Comparison of ENCODE assay signal across 8 mouse cellular contexts in the genomic region with DNA sequence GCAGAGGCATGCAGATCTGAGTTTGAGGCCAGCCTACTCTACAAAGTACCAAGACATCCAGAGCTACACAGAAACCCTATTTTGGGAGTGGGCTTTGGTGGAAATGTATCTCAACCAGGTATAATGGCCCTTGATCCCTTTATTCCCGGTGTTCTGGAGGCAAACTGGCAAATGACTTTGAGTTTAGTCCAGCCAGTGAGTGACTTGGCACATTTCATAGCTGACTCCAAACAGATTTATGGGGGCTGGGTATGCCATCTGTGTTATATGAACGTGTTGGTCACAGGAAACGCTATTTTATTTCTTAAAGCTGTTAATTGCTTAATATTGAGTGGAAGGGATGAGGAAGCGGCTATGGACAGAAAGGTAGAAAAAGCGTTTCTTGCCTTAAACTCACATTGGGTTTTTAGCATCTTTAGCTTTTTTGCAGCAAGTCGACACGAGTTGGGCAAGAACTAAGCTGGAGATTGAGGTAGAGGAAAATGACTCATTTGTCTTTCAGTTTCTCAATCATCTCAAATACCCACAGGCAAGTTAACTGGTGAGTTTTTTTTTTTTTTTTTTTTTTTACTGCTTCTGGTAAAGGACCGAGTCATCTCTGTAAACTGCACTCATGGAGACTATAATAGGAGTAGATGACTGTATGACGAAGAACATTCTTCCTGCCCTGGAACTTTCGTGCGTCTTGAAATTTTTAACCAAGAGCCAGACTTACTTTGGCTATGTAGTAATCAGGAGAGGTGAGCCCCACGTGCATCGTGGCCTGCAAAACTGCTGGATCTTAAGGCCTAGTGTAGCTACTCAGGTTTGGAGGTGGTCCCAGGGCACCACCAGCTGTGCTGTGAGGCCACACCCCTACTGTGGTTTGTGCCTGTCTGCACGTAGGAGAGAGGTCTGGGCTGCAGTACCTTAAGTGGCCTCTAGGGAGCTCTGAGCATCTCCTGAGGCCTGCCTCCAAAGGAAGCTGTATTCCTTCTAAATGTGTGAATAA. TPM values are rescaled to one million over a fixed set of nuclear protein-coding genes. Genes with fewer than 3 reads are reported as not detected.
A peak's percentile ranks its signal among the peaks of the same experiment; 100 is the strongest.
DNase-seq lines count a peak whose midpoint lies in the region; ATAC-seq and TF ChIP-seq lines count a peak whose summit lies in the region.

No protein-coding gene starts in this region.

- no peaks in the 10 kb centered on the region for H3K27me3 ChIP-seq in hindbrain, embryonic 15.5 days
- no peaks in the 10 kb centered on the region for H3K27me3 ChIP-seq in megakaryocyte, embryonic 14.5 days (replicated peaks)

- 24% methylated on average over 14 of the region's 14 CpGs for WGBS in hindbrain, embryonic 15.5 days

- DNase-seq in ZHBTc4 (ENCODE audit: low read depth, low spot score), result peak; percentile 98
- DNase-seq in cerebellum, postnatal 4 days (ENCODE audit: low spot score in 2 of 2), result peak; percentile 66 to 82
- DNase-seq in gastrocnemius, adult 18-20 months (ENCODE audit: low spot score), result peak; percentile 87
- peak; percentile 75 to 77 for DNase-seq in left cerebral cortex, adult 2 months (ENCODE audit: extremely low spot score in 1 of 2, low spot score in 2 of 2)
- DNase-seq in right cerebral cortex, adult 2 months (ENCODE audit: low spot score in 2 of 2), result peak; percentile 76 to 84
- DNase-seq in yolk sac, embryonic 10.5 days (ENCODE audit: low spot score), result peak; percentile 86

- H3K27ac ChIP-seq in hindbrain, embryonic 15.5 days (replicated peaks), result peak overlapping the region; percentile 52
- H3K27ac ChIP-seq in left cerebral cortex, adult 2 months, result peak overlapping the region; percentile 62; the same call in 1 of the 2 replicates

- peak; percentile 97 for TF ChIP-seq CTCF in left cerebral cortex, adult 2 months (IDR thresholded peaks at IDR 0.05)

- 0 out of 2 replicates have a peak, but pooled peaks cover 4% of the 10 kb centered on the region for H3K36me3 ChIP-seq in hindbrain, embryonic 15.5 days
- peaks cover 50% of the 10 kb centered on the region for H3K36me3 ChIP-seq in megakaryocyte, embryonic 14.5 days (replicated peaks; ENCODE audit: low read length)

- ATAC-seq in hindbrain, embryonic 15.5 days (ENCODE audit: low FRiP score, low read depth), result no peak

- H3K9ac ChIP-seq in hindbrain, embryonic 15.5 days, result no peak overlapping the region

- peak overlapping the region; percentile 73 for H3K4me2 ChIP-seq in hindbrain, embryonic 15.5 days

- no peaks in the 10 kb centered on the region for H3K9me3 ChIP-seq in hindbrain, embryonic 15.5 days
- H3K9me3 ChIP-seq in megakaryocyte, embryonic 14.5 days, result no peaks in the 10 kb centered on the region

- intact Hi-C loops in left cerebral cortex, adult 2 months (cut with DNase I), result loop anchor here (5.0 kb wide), 1 partner anchor 172 kb away; a partner anchor contains a TSS

- peak overlapping the region; percentile 60 for H3K4me3 ChIP-seq in hindbrain, embryonic 15.5 days
- H3K4me3 ChIP-seq in left cerebral cortex, adult 2 months, result peak overlapping the region; percentile 89
- H3K4me3 ChIP-seq in megakaryocyte, embryonic 14.5 days (replicated peaks), result peak overlapping the region; percentile 94

- peaks cover 69% of the 10 kb centered on the region for H3K4me1 ChIP-seq in hindbrain, embryonic 15.5 days (replicated peaks)
- peaks cover 94% of the 10 kb centered on the region for H3K4me1 ChIP-seq in megakaryocyte, embryonic 14.5 days

RNA-seq across cellular contexts. Expression of a gene that starts 3.2 kb away (rescaled TPM):
- total RNA-seq in gastrocnemius, adult 18-20 months (2021), result 1,000 to 10,000 TPM; 2,790 to 2,981 TPM
- polyA plus RNA-seq in hindbrain, embryonic 15.5 days (2015; fragmentation: Nextera tagmentation; extraction: Ambion mirVana), result 1,018 and 1,098 TPM in 2 replicates
- 1,000 to 10,000 TPM; 1,277 to 1,324 TPM for total RNA-seq in left cerebral cortex, adult 2 months (2021)
- 2,403 and 2,627 TPM in 2 replicates for polyA plus RNA-seq in megakaryocyte, embryonic 14.5 days (2012; ENCODE audit: insufficient read depth, low replicate concordance)

RNA-seq across cellular contexts. Expression of a gene that starts 20.6 kb away (rescaled TPM):
- total RNA-seq in gastrocnemius, adult 18-20 months (2021), result under 1 TPM in 1 of 2 experiments, not detected in 1; 0.07 TPM
- polyA plus RNA-seq in hindbrain, embryonic 15.5 days (2015; fragmentation: Nextera tagmentation; extraction: Ambion mirVana), result 3.9 and 5.2 TPM in 2 replicates
- 10 to 100 TPM in 1 of 2 experiments, 1 to 10 TPM in 1; 8.6 to 10.7 TPM for total RNA-seq in left cerebral cortex, adult 2 months (2021)
- not detected in 2 replicates for polyA plus RNA-seq in megakaryocyte, embryonic 14.5 days (2012; ENCODE audit: insufficient read depth, low replicate concordance)

RNA-seq across cellular contexts. Expression of a gene that starts 42.2 kb away (rescaled TPM):
- 10 to 100 TPM; 24.2 to 24.7 TPM for total RNA-seq in gastrocnemius, adult 18-20 months (2021)
- 185 and 210 TPM in 2 replicates for polyA plus RNA-seq in hindbrain, embryonic 15.5 days (2015; fragmentation: Nextera tagmentation; extraction: Ambion mirVana)
- total RNA-seq in left cerebral cortex, adult 2 months (2021), result 100 to 1,000 TPM; 144 to 156 TPM
- polyA plus RNA-seq in megakaryocyte, embryonic 14.5 days (2012; ENCODE audit: insufficient read depth, low replicate concordance), result 5.5 and 6.2 TPM in 2 replicates

Comparison
In these comparisons a context has a peak if more than half of its experiments do, and no peak if none do; other contexts are left out.
1. RNA of a gene that starts 20.6 kb away (total RNA-seq): 8.6 to 10.7 TPM in left cerebral cortex, adult 2 months; 0.07 TPM in gastrocnemius, adult 18-20 months; every median in the first group is over 4 times any median in the second.
2. RNA of a gene that starts 42.2 kb away (total RNA-seq): 144 to 156 TPM in left cerebral cortex, adult 2 months; 24.2 to 24.7 TPM in gastrocnemius, adult 18-20 months; every median in the first group is over 4 times any median in the second.
3. Peak in every context shown above with its lines, with median percentiles within 50 percentile points of each other: DNase-seq and H3K4me3 ChIP-seq.